Mouse (Mus musculus) hindbrain, embryonic 16.5 days (tissue): Measurements from ENCODE around the gene Brpf3. TPM values are rescaled to one million over a fixed set of nuclear protein-coding genes. Genes with fewer than 3 reads are reported as not detected.

ENCODE experiments used
- ATAC-seq: fragments of 200-750 bp; cut with Nextera tagmentation; 2 replicates; pipeline ENCODE4 v1.8.0; 2017; ENCODE audit warnings: moderate TSS enrichment, moderate library complexity
- H3K27ac ChIP-seq: fragments of 300-500 bp; sonication (generic); 2 replicates; pipeline ENCODE4 v1.5.1; 2014; ENCODE audit warnings: low read depth, mild to moderate bottlenecking, control low read depth, low read length, moderate library complexity
- H3K27me3 ChIP-seq: fragments of 300-500 bp; sonication (generic); replicated peaks from 2 replicates; pipeline ENCODE4 v1.6.1; 2014; ENCODE audit warnings: low read length; ENCODE audit not compliant: control insufficient read depth, insufficient read depth
- H3K36me3 ChIP-seq: fragments of 300-500 bp; sonication (generic); 2 replicates; pipeline ENCODE4 v1.6.1; 2014; ENCODE audit warnings: mild to moderate bottlenecking, low read length, moderate library complexity, mixed read lengths; ENCODE audit not compliant: control insufficient read depth, insufficient read depth
- H3K4me1 ChIP-seq: fragments of 300-500 bp; sonication (generic); 2 replicates; pipeline ENCODE4 v1.6.1; 2014; ENCODE audit warnings: low read depth, low read length; ENCODE audit not compliant: control insufficient read depth, insufficient read depth
- H3K4me2 ChIP-seq: fragments of 300-500 bp; sonication (generic); 2 replicates; pipeline ENCODE4 v1.6.1; 2014; ENCODE audit warnings: mild to moderate bottlenecking, low read length, control low read depth, moderate library complexity
- H3K4me3 ChIP-seq: fragments of 300-500 bp; sonication (generic); 2 replicates; pipeline ENCODE4 v1.5.1; 2014; ENCODE audit warnings: mild to moderate bottlenecking, low read length, control low read depth, moderate library complexity
- H3K9ac ChIP-seq: fragments of 300-500 bp; sonication (generic); 2 replicates; pipeline ENCODE4 v1.6.1; 2014; ENCODE audit warnings: low read depth, mild to moderate bottlenecking, control low read depth, low read length, moderate library complexity
- H3K9me3 ChIP-seq: fragments of 300-500 bp; sonication (generic); 2 replicates; pipeline ENCODE4 v1.6.1; 2014; ENCODE audit warnings: mild to moderate bottlenecking, low read length, moderate library complexity; ENCODE audit not compliant: control insufficient read depth
- WGBS: fragments of 180-500 bp; shearing (Covaris S2); extraction: QIAGEN DNeasy Blood & Tissue Kit; methylation state at CpG from one replicate; pipeline ENCODE4 v1.1.7; 2014; 5-methylcytosine and 5-hydroxymethylcytosine counted together
- polyA plus RNA-seq: library from polyadenylated mRNA; unstranded; fragments of >200 nt; fragmentation: Nextera tagmentation; extraction: Ambion mirVana; gene quantifications from 2 replicates; pipeline ENCODE4 v1.2.1, GENCODE M21; 2015

The Brpf3 gene
- polyA plus RNA-seq, 1 experiment from 2014 or later, result 7.0 TPM

DNA sequence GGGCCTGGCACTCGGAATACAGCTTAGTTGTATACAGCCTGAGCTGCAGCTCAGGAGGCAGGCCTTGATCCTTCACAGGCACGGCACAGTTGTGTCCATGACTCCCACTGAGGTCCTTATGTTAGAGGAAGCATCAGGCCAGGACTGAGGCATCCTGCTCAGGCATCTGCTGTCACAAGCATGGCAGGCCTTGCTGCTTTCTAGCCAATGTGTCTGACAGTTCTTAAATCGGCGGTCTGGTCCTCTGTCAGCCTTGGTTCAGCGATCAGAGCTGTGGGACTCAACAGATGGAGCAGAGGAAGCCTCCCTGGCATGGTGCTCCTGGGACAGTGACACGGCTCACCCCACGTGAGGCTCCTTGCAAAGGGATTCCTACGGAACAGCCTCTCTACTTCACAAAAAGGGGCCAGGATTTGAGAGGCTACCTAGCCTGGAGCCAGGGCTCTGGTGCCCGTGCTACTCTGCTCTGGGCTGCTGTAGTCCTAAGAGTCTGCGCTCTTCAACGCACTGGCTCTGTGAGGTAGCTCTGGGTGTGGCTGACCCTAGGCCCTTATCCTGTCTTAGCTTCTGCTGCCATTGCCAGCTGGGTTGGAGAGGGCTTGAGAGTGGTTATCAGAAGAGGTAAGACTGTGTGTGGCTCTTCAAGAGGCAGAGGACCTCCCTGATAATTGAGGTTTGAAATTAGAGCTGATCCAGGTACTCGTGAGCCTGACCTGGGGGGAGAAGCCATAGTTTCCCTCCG, 22.3 kb downstream of the Brpf3 start:
- H3K9ac ChIP-seq, result no peak overlapping the region
- H3K4me1 ChIP-seq, result no peaks in the 10 kb centered on the region
- H3K4me2 ChIP-seq, result no peak overlapping the region
- 87% methylated on average over 13 of the region's 13 CpGs for WGBS
- H3K9me3 ChIP-seq, result no peaks in the 10 kb centered on the region
- no peaks in the 10 kb centered on the region for H3K27me3 ChIP-seq
- peak; percentile 40; the same call in 1 of the 2 replicates for ATAC-seq
- H3K27ac ChIP-seq, result peak overlapping the region; percentile 49; the same call in 1 of the 2 replicates
- peaks cover 34% of the 10 kb centered on the region for H3K36me3 ChIP-seq
- H3K4me3 ChIP-seq, result no peak overlapping the region

GRCm38 (mm10) chr17:28823749-28824148, 22.9 kb downstream of the Brpf3 start:
- no peak overlapping the region for H3K4me3 ChIP-seq
- H3K27ac ChIP-seq, result no peak overlapping the region
- no peak for ATAC-seq
- H3K9ac ChIP-seq, result no peak overlapping the region
- peaks cover 28% of the 10 kb centered on the region for H3K36me3 ChIP-seq
- H3K9me3 ChIP-seq, result no peaks in the 10 kb centered on the region
- H3K4me2 ChIP-seq, result no peak overlapping the region
- no peaks in the 10 kb centered on the region for H3K27me3 ChIP-seq
- WGBS, result 79% methylated on average over 11 of the region's 11 CpGs
- H3K4me1 ChIP-seq, result no peaks in the 10 kb centered on the region

DNA sequence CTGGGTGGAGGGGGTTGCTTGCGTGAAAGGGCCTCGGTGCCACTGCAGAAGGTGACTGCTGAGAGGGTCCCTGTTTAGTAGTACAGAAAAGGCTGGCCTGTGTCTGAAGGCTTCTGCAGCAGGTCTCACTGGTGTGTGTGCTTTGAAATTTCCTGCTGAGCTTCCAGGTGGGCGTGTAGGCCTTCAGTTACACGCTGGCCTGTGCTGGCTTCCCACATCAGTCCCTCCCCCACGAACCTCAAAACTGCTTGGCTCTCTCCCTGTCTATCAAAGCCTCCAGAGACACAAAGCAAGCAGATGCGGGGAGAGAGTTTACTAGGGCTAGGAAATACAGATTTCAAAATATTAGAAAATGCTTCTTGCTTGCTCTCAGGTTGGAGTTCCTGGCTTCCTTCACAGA, 24.0 kb downstream of the Brpf3 start:
- H3K9ac ChIP-seq, result no peak overlapping the region
- no peaks in the 10 kb centered on the region for H3K27me3 ChIP-seq
- ATAC-seq, result no peak
- H3K4me3 ChIP-seq, result no peak overlapping the region
- WGBS, result 75% methylated on average over 6 of the region's 6 CpGs
- no peaks in the 10 kb centered on the region for H3K9me3 ChIP-seq
- peaks cover 20% of the 10 kb centered on the region for H3K36me3 ChIP-seq
- no peak overlapping the region for H3K27ac ChIP-seq
- H3K4me2 ChIP-seq, result no peak overlapping the region
- no peaks in the 10 kb centered on the region for H3K4me1 ChIP-seq

- Histone ChIP-seq H3K4me3 (no peak overlapping the region), H3K27me3 (no peaks in the 10 kb centered on the region), H3K4me2 (no peak overlapping the region), H3K27ac (no peak overlapping the region), H3K9me3 (no peaks in the 10 kb centered on the region), H3K4me1 (no peaks in the 10 kb centered on the region), H3K9ac (no peak overlapping the region), H3K36me3 (peaks cover 17% of the 10 kb centered on the region)
- ATAC-seq, result no peak
- WGBS, result 87% methylated on average over 6 of the region's 6 CpGs
Observed at GRCm38 (mm10) chr17:28825359-28826041, 24.6 kb downstream of the Brpf3 start.

GRCm38 (mm10) chr17:28827665-28828231, 26.9 kb downstream of the Brpf3 start:
- H3K9ac ChIP-seq, result no peak overlapping the region
- H3K36me3 ChIP-seq, result peaks cover 8% of the 10 kb centered on the region
- no peaks in the 10 kb centered on the region for H3K4me1 ChIP-seq
- H3K4me2 ChIP-seq, result no peak overlapping the region
- H3K9me3 ChIP-seq, result no peaks in the 10 kb centered on the region
- no peak overlapping the region for H3K4me3 ChIP-seq
- H3K27me3 ChIP-seq, result no peaks in the 10 kb centered on the region
- 95% methylated on average over 8 of the region's 8 CpGs for WGBS
- H3K27ac ChIP-seq, result no peak overlapping the region
- ATAC-seq, result no peak

DNA sequence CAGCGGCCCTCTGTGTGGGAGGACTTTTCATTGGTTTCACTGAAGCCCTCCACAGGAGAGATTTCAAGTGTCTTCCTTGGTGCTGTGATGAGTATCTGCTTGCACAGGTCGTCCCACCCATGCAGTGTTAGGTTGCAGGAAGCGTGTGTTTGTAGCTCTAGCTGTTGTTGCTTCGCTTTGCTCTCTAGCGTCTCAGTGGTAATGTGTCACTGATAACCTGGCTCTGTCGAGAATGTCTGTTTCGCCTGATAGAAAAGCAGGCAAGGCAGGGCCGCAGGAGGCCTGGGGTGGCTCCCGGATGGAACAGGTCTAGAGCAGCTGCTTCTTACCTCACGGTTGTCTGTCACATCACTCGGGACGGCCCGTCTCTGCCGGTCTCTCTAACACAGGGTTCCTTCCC, 28.2 kb downstream of the Brpf3 start:
- 88% methylated on average over 14 of the region's 14 CpGs for WGBS
- H3K4me1 ChIP-seq, result no peaks in the 10 kb centered on the region
- no peak overlapping the region for H3K4me3 ChIP-seq
- peaks cover 4% of the 10 kb centered on the region; the same call in 1 of the 2 replicates for H3K36me3 ChIP-seq
- H3K4me2 ChIP-seq, result no peak overlapping the region
- ATAC-seq, result no peak
- no peak overlapping the region for H3K27ac ChIP-seq
- no peaks in the 10 kb centered on the region for H3K27me3 ChIP-seq
- no peaks in the 10 kb centered on the region for H3K9me3 ChIP-seq
- no peak overlapping the region for H3K9ac ChIP-seq

DNA sequence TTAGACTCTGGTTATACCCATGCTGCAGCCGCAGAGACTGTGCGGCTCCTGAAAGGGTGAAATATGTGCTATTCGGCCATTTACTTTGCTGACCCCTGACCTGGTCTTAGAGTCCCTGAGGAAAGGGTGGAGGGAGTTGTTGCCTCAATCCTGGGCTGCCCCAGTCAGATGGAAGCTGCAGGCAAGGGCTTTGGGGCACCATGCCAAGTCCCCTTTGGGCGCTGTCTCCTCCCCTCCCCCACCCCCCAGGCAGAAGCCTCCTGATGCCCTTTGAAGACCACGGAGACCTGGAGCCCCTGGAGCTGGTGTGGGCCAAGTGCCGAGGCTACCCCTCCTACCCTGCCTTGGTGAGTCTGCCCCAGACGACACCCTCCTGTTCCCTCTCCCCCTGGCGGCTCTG, 30.2 kb downstream of the Brpf3 start:
- no peak overlapping the region for H3K9ac ChIP-seq

GRCm38 (mm10) chr17:28832040-28832439, 31.1 kb downstream of the Brpf3 start:
- no peak overlapping the region for H3K4me3 ChIP-seq
- 87% methylated on average over 9 of the region's 9 CpGs for WGBS

More for the DNA sequence above, 30.2 kb downstream of the Brpf3 start:
- H3K4me1 ChIP-seq, result no peaks in the 10 kb centered on the region
- no peak for ATAC-seq
- no peaks in the 10 kb centered on the region for H3K9me3 ChIP-seq
- peaks cover 4% of the 10 kb centered on the region; the same call in 1 of the 2 replicates for H3K36me3 ChIP-seq
- H3K4me3 ChIP-seq, result no peak overlapping the region
- no peak overlapping the region for H3K4me2 ChIP-seq
- H3K27me3 ChIP-seq, result no peaks in the 10 kb centered on the region
- H3K27ac ChIP-seq, result no peak overlapping the region
- 73% methylated on average over 8 of the region's 8 CpGs for WGBS

DNA sequence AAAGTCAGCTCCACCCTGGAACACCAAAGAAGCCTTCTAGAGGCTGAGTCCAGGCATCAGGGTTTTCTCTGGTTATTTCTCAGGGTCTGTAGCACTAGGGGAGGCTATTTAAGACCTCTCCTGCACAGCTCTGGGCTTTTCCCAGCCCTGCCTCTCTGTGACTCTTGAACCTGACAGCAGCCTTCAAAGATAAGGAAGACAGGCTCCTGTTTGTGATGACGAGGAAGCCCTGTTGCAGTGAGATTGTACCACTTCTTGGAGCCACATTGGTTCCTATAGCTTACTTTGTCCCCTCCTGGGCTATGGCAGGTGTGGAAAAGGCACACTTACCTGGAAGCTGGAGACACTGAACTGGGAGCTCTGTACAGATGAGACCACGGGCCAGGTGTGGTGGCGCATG, 32.0 kb downstream of the Brpf3 start:
- H3K4me1 ChIP-seq, result no peaks in the 10 kb centered on the region
- H3K36me3 ChIP-seq, result peaks cover 18% of the 10 kb centered on the region
- no peaks in the 10 kb centered on the region for H3K27me3 ChIP-seq
- H3K9me3 ChIP-seq, result no peaks in the 10 kb centered on the region
- H3K4me2 ChIP-seq, result no peak overlapping the region
- no peak overlapping the region for H3K27ac ChIP-seq
- ATAC-seq, result no peak
- no peak overlapping the region for H3K9ac ChIP-seq
- no peak overlapping the region for H3K4me3 ChIP-seq
- 93% methylated on average over 3 of the region's 3 CpGs for WGBS

More at GRCm38 (mm10) chr17:28832040-28832439, 31.1 kb downstream of the Brpf3 start:
- Histone ChIP-seq H3K4me2 (no peak overlapping the region), H3K9me3 (no peaks in the 10 kb centered on the region), H3K27ac (no peak overlapping the region), H3K9ac (no peak overlapping the region), H3K36me3 (peaks cover 10% of the 10 kb centered on the region; the same call in 1 of the 2 replicates), H3K27me3 (no peaks in the 10 kb centered on the region), H3K4me1 (no peaks in the 10 kb centered on the region)
- ATAC-seq, result no peak
